Mouse (Mus musculus): ENCODE measurements around the gene Fbxo48.
A peak's percentile ranks its signal among the peaks of the same experiment; 100 is the strongest.

Gene Fbxo48

DNA sequence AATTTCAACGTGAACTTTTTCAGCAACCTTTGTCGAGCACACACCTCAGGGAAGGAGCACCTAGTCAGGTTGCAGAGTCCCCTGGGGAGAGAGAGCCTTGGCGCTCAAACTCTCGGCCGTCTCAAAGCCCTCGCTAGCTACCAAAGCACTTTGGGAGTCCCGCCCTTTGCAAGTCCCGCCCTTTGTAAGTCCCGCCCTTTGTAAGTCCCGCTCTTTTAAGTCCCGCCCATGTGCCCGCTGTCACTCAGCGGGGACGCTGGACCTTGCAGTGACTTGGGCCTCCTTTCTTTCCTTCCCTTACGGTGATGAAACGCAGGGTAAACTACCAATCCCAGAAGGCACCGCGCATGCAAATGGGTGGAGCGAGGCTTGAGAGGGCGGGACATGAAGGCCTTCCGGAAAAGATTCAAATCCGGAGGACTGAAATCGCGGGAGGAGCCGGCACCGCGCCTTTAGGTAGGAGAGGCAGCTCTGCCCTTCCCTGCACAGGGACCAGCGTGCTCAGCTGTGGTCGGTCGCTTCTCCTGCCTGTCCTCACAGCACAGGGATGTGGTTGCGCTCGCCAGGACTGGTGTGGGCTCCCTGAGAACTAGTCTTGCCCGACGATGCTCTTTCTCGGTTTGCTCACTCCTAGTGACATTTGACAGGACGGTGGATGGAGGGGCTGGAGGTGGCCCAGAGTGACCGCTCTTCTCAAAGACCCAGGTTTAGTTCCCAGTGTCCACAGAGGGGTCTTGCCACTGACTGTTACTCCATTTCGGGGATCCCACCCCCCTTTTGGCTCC, at the start of gene Fbxo48:
Fbxo48 (plus strand) TSS at position 400 of the 785 bp plus-strand sequence.
- DNase-seq (ENCODE audit: inconsistent ontology term): peak; percentile 98

DNA sequence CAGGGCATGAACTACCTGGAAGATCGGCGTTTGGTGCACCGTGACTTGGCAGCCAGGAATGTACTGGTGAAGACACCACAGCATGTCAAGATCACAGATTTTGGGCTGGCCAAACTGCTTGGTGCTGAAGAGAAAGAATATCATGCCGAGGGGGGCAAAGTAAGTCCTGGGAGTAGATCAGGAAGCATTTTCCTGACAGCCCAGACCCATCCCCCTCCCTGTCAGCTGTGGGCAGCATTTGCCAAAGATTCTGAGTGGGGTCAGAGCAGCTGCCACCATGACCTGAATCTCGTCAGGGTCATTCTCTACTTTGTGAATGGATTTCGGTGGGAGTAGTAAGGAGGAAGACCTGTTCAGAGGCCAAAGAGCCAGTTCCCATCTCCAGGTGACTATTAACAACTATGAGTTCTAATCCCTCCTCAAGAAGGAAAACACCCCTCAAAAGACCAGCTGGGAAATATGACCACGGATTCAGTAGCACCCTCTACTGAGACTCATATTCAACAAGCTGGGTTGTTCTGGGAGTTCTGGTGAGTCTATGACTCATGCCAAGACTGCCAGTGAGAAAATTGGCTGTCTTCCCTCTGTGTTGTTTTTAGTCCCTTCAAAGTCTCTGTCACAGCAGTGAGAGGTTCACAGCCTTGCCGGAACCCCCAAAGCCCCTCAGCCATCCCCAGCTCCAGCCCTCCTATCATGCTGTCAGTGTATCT, 46.7 kb upstream of the Fbxo48 start:
- peak; percentile 57 for DNase-seq (ENCODE audit: inconsistent ontology term)

DNA sequence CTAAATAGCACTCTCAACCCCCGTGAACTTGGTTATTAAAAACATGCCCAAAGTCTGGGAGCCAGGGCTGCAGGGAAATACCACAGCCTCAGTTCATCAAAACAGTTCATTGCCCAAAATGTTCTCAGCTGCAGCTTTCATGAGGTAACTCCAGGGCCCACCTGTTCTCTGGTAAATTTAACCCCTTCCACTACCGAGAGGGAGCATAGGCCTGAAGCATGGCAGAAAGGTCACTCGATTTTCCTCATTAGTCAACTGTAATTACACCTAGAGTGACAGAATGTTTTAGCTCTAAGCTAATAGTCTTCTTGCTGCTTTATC, 46.2 kb upstream of the Fbxo48 start:
- DNase-seq (ENCODE audit: inconsistent ontology term): no peak

DNA sequence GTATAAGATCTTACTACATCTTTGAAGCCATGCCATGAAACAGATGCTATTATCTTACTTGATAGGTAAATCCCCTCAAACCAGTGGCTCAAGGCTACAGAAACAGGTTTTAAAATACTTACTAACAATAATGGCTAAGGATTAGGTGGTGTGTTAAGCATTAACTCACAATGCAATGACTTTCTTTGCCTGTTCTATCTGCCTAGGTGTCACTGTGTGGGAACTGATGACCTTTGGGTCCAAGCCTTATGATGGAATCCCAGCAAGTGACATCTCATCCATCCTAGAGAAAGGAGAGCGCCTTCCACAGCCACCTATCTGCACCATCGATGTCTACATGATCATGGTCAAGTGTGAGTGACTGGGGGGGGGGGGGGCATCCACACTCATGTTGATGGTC, 44.6 kb upstream of the Fbxo48 start:
- DNase-seq (ENCODE audit: inconsistent ontology term): no peak

DNA sequence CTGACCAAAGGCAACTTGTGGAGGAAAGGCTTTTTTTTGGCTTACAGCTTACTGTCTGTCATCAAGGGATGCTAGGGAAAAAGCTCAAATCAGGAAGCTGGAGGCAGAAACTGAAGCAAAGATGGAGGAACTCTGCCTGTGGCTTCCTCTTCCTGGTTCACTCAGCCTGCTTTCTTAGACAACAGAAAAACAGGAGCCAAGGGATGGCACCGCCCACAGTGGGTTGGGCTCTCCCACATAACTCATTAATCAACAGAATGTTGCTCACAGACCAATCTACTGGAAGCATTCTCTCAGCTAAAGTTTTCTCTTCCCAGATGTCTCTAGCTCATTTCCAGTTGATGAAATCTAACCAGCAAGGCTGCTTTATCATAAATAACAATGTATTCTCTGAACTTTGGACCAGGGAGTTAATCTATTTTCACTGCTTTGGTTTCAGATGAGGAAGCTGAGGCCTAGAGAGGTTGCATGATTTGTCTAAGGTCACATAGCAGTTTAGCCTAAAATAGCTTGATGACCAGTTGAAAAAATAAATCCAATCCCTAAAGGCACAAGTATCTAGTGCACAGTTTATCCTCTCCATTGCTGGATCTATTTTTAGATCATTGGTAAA, 43.6 kb upstream of the Fbxo48 start:
- peak; percentile 39 for DNase-seq (ENCODE audit: inconsistent ontology term)

DNA sequence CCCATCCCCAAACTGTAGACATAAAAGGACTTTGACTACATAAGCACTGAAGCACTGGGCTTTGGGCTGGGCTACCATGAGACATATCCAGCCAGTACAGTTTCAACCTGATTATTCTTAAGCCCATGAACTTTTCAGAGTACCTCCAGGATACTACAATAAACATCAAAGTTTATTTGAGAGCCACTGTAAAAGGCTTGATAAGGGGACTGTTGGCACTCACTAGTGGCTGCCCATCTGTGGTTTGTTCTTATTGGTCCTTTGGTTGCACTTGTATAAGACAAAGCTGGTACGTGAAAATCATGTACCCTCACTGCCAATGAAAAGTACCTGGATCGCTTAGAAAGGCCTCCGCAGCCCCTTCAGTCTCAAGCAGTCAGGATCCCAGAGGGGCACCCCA, 36.4 kb upstream of the Fbxo48 start:
- no peak for DNase-seq (ENCODE audit: inconsistent ontology term)

DNA sequence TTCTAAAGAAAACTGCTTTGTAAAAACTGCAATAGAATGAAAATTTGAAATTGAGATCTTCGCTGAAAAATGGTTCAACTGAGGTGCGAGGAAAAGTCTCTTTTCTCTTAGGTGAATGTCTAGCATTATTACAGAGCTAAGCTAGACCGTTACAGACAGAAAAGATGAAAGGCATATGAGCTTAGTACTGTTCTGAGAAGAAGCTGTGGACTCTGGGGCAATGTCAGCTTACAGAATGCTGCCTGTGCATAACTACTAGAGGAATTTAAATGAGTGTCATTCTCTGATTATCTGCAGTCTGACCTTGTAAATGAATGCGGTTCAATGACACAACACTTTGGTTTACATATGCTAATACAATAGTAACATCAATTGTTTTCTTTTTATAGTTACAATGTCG, 35.3 kb upstream of the Fbxo48 start:
- DNase-seq (ENCODE audit: inconsistent ontology term): no peak

DNA sequence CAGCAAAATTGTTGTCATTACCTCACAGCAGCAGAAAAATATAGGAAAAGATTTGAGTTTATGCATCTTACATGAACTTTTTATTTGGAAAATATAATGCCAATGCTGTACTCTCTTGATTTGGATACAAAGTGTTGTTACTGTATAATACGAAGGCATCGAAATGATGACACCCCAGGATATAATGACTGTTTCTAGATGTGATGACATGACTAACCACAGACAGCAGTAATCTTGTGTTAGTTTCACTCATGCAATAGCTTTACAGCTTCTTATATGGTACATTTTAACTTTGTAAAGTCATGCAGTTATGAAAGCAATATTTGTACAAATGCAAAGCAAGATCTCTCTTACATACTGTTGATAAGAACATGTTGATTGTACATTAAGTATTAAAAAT, 33.7 kb upstream of the Fbxo48 start:
- DNase-seq (ENCODE audit: inconsistent ontology term): no peak

DNA sequence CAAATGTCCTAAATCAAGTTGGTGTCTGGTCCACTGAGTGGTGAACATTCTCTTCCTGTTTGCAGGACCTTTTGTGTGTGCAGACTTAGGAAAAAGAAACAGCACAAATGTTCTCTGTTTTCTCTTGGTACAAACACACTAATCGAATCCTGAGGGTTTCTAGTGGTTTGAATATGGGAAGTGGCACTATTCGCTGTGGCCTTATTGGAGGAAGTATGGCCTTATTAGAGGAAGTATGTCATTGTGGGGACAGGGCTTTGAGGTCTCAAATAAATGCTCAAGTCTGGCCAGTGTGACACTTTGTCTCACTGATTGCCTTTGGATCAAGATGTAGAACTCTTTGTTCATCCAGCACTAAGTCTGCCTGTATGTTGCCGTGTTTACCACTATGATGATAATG, 19.0 kb upstream of the Fbxo48 start:
- DNase-seq (ENCODE audit: inconsistent ontology term): no peak

DNA sequence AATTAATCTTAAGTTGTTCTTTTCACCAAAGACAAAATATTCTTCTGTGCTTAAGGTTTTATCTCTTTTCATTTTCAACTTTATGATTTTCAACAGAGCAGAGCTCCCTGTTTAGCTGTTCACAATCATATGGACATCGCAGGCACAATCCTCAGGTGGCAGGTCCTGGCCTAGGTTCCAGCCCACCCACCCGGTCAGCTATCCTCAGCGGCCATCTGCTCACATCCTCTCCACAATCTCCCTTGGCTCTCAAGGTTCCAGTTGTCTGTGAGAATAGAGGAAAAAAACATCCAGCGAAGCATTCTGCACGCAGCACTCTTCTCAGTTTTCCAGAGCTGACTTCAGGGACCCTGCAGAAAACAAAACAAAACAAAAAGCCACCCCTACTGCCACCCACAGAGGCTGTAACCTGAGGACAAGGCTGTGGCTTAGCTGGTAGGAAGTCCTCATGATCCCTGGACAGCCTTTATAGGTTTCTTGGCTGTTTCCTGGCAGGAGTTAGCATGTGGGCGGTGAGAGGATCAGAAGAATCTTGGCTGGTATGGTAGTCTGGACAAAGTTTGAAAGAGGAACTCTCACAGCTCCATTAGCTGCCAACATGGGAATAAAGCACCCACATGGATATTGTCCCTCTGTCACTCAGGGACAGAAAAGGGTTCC, 15.5 kb upstream of the Fbxo48 start:
- peak; percentile 66 for DNase-seq (ENCODE audit: inconsistent ontology term)

DNA sequence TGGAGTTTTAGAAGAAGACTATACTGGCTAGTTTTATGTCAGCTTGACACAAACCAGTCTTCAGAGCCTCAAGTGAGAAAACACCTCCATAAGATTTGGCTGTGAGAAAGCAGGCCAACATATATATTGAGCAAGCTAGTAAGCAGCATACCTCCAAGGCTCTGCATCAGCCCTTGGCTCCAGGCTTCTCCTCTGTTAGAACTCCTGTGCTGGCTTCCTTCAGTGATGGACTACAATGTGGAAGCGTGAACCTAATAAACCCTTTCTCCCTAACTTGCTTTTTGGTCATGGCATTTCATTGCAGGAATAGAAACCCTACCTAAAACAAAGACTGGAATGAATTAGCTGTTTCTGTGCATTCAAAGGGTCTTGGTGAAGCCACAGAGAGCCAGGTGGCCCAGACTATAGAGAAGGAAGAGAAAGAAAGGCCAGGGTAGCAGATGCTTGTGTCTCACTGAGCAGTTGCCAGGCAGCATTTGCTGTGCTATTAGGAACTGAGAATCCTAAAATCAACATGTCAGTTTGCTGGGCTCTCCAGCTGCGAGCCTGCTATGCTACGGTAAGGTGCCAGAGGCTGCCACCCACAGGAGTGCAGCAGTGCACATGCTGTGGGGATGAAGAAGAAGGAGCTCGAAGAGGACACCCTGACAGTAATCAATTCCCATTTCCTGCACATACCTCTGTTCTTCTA, 9.9 kb upstream of the Fbxo48 start:
- no peak for DNase-seq (ENCODE audit: inconsistent ontology term)

DNA sequence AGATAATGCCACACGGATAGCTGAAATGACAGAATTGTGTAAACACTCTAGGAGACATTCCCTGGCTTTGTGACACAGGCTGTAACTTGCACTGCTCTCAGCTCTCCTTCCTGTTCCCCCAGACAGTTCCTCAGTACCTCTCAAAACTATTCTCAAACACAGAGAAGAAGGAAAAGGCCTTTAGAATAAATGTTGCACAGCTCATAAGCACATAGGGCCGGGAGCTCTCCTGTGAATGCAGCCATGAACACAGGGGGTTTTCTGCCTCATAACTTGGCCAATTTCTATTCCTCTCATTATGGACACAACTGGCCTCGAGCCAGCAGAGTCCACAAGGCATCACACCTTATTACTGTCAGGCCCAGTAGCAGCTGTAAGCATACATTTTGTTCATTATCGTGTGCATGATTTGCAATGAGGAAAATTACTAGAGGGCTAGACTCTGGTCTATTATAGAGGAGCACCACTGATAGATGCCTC, 9.2 kb upstream of the Fbxo48 start:
- no peak for DNase-seq (ENCODE audit: inconsistent ontology term)

DNA sequence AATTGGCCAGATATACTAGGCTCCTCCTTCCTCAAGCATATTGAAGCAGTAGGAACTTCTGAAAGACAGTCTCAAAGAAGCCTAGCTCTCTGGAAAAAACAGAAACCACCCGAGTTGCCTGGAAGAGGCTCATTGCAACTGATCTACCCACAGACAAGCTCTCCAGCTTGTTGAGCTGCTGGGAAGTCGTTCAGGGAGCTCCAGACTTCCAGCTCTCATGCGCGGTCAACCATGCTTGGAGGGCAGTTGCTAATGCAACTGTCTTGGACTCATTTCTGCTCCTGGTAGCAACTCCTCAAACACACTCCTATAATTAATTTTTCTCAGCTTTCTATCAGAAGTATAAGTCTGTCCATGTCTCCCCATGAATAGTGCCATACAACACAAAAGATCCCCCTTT, 8.2 kb upstream of the Fbxo48 start:
- DNase-seq (ENCODE audit: inconsistent ontology term): no peak

DNA sequence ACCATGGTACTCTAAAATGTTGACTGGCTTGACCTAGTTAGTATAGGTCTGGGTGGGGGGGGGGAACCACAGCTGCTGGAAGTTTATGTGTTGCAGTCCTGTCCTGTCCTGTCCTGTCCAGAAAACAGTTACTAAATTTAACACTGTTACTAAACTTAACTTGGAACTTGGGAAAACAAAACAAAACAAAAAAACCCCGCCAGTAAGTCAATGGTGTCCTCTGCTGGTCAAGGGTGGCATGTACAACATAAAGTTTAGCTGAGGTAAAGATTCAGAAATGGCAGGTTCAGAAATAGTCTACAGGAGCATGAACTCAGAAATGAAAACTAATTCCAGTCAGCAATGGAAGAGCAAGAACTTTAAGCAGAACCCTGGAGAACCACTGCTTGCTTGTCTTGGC, 2.4 kb upstream of the Fbxo48 start:
- DNase-seq (ENCODE audit: inconsistent ontology term): peak; percentile 46

DNA sequence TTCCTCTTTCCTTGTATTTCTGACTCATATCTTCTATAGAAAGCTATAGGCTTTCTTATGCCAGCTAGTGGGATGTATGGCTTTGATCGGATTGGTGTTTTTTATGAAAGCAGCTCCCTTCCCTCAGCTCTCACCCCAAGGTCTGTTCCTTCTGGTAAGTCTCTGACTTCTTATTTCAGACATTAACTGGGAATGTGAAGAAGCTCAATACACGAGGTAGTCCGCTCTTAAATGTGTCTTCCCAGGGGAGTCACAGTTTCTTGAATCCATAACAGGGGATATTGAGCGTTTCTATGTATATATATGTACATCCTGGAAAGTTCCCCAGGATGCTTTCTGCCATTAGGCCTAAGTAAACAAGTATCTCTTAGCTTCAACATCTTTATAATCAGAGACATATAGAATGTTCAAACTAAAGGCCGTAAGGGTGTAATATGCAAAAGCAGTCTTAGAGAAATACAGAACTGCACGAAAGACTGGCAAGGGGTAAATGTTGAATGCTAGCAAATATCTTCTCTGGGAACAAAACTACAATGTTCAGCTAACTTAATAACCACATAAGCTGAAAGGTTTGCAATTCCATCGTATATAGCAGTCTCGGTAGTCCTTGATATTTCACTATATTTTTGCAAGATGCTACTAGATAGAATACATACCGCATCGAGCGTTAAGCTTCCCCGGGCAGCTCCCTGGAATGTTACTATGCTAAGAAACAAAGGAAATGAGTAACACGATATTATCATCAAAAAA, 774 bp upstream of the Fbxo48 start:
- DNase-seq (ENCODE audit: inconsistent ontology term): no peak

DNA sequence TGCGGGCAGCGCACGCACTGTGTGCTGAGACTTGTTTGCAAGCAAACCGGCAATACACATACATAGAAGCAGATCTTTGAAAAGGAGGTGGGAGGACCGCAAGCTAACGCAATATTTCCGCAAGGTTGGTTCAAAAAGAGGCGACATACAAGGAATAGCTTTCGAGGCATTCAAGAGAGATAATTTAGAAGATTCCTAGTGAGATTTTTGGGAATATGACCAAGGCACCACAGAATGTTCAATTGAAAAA, 511 bp downstream of the Fbxo48 start:
- DNase-seq (ENCODE audit: inconsistent ontology term): no peak

DNA sequence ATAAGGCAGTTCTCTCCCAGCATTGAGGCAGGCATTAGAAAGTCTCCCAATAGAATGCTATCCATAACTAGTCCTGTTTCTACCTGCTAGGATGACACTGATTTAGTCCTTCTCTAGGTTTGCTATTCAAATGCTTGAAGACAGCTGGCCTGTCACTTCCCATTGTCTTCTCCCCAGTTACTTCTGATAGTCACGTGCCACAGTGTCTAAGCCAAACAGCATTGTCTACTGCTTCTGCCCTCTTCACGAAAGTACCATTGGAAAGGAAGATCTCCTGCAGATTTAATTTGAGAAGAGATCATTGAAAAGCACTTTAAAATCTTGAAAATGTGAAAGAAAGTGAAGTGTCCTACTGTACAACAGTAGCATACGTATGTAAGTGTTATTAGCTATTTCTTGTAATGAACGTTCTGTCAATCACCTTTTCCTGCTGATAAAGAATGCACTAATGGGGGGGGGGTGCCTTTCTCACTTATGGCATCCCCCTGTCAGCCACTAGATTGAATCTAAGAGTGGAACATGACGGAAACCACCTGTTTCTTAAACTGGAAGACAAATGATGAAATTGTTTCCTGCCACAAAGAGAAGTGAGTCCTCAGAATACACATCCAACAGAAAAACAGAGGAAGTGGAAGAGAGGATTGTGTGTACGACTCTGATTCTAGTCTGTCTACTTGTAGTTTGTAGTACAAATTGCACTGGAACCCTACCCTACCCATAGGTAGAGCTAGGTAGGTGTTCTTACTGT, 5.1 kb downstream of the Fbxo48 start:
- DNase-seq (ENCODE audit: inconsistent ontology term): no peak

DNA sequence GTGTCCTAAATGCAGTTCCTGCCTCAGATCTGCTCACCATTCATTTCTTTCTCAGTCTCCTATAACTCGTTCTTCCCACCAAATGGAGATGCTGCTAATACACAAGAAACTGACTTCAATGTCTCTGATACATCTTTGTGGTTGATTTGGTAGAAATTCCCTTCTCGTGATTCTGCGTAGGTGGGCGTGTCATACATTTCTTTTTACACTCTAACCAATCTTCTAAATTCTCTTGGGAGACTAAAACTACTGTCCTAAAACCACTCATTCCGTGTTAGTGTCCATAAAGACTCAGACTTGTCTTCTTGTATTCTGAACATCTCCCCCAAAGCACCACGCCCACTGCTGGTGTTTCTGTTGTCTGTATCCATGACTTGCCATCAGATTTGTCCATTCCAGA, 5.9 kb downstream of the Fbxo48 start:
- DNase-seq (ENCODE audit: inconsistent ontology term): no peak

DNA sequence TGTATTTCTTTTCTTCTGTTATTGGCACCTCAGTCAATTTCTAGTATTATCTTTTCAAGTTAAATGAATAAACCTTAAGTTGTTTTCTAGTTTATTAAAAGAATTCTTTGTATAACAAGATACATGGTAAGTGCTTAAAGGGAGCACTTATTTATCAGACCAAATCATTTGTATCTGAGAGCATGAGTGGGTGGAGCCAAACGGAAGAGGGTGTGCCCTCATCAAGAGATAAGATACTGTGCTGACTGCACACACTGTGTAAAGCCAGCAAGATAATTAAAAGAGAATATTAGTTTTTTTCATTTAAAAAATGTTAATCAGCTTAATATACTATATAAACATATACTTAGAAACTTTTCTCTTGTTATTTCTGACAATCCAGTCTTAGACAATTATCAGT, 7.3 kb downstream of the Fbxo48 start:
- DNase-seq (ENCODE audit: inconsistent ontology term): no peak

DNA sequence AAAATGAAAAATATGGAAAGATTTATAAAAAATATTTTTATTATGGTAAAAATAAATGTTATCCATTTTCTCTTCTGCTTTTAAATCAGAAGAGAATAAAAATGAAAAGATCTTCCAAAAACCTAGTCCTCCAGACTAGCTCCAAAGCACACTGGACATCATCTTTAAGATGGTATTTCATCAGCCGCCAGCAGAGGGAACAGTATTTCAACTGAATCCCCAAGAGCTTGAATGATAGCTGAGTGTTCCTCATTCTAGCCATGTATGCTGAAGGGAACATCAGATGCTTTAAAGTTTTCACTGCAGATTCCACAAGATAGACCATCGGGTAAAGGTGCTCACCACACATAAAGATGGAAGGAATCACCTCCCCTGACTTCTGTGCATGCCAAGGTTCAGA, 16.6 kb downstream of the Fbxo48 start:
- DNase-seq (ENCODE audit: inconsistent ontology term): peak; percentile 10

DNA sequence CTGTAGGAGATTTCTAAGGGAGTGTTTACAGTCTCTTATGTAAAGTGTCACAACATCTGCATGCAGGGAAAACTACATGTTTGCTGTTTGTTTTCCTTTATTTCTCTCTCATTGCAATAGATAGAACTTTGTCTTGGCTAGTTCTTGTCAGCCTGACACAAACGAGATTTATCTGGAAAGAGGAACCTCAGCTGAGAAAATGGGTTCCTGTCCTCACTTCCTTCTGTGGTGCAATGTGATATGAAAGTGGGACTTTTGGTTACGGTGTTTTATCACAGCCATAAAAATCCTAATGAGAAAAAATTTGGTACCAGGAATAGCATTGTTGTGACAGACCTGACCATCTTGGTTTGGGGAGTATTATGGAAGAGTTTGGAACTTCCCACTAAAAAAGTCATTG, 18.5 kb downstream of the Fbxo48 start:
- no peak for DNase-seq (ENCODE audit: inconsistent ontology term)
